Mouse (Mus musculus) heart, adult 2 months (tissue): Measurements from ENCODE around the gene Lmna.

ENCODE experiments used
- CTCF ChIP-seq: fragments of 200-600 bp; IDR thresholded peaks from 2 replicates; pipeline ENCODE4 v1.8.1; 2022; ENCODE audit warnings: antibody characterized with exemption, mild to moderate bottlenecking, moderate library complexity
- EP300 ChIP-seq: fragments of 200-500 bp; IDR thresholded peaks from 2 replicates; pipeline ENCODE4 v1.6.1; 2011; ENCODE audit warnings: low read depth, low read length, control low read depth; ENCODE audit not compliant: insufficient read depth
- POLR2A ChIP-seq: fragments of 200-500 bp; IDR thresholded peaks from 2 replicates; pipeline ENCODE4 v1.6.1; 2011; ENCODE audit warnings: mild to moderate bottlenecking, low read depth, low read length, control low read depth; ENCODE audit not compliant: insufficient read depth

DNA sequence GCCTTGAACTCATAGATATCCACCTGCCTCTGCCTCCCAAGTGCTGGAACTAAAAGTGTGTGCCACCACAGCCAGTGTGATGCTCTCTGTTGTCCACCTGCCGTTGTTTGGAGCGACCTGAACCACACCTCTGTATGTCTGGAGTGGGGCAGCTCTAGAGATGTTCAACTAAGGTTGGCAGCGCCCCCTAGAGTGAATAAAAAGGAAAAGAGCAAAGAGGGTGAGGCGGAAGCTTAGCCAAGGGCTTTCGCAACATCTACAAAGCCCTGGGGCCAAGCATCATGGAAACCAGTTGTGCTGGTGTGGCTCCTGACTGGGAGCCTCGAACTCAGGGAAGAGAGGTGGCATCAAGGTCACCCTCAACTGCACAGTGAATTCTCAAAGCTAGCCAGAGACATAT is 33.4 kb downstream of the Lmna start:
- TF ChIP-seq CTCF: no peak; the same call in 1 of the 2 replicates
- TF ChIP-seq EP300: no peak
- no peak for TF ChIP-seq POLR2A
